Mouse (Mus musculus): ENCODE measurements at regions not wholly inside any gene's neighbourhood (a gene's known extent, or its start where the extent isn't known, plus 50 kb on each side); places are given as distances from the start of the nearest gene placed in this dataset.

- no peak overlapping the region for H3K4me3 ChIP-seq (ENCODE audit: insufficient read depth in 1 of 2, low read depth in 1 of 2, low read length in 2 of 2, poor library complexity in 1 of 2, severe bottlenecking in 1 of 2)
- TF ChIP-seq MAFK (IDR thresholded peaks at IDR 0.05; ENCODE audit: insufficient read depth, low read depth, low read length) (no peak), CHD2 (IDR thresholded peaks at IDR 0.05; ENCODE audit: low read depth, low read length) (no peak), HCFC1 (IDR thresholded peaks at IDR 0.05; ENCODE audit: borderline replicate concordance, insufficient read depth, low read length) (no peak), ZC3H11A (IDR thresholded peaks at IDR 0.05; ENCODE audit: borderline replicate concordance, low read depth, low read length) (no peak), ZNF384 (IDR thresholded peaks at IDR 0.05; ENCODE audit: low read depth, low read length) (no peak)
- H3K27ac ChIP-seq (ENCODE audit: insufficient read depth, low read depth, low read length, poor library complexity, severe bottlenecking): no peak overlapping the region
- H3K4me1 ChIP-seq (ENCODE audit: control insufficient read depth in 2 of 2, insufficient read depth in 2 of 2, low read length in 2 of 2, poor library complexity in 1 of 2): peaks cover 9 to 15% of the 10 kb centered on the region in 2 experiments
- in situ Hi-C loops (cut with MboI; ENCODE audit: low sequenced_read_pairs in 2 of 2, unreplicated experiment in 2 of 2): no loop called here
- H3K9me3 ChIP-seq (ENCODE audit: control insufficient read depth, insufficient read depth, low read depth, low read length): no peaks in the 10 kb centered on the region
- no peak overlapping the region for H3K9ac ChIP-seq (ENCODE audit: insufficient read depth, low read depth, low read length, poor library complexity, severe bottlenecking)
- no peaks in the 10 kb centered on the region for H3K36me3 ChIP-seq (ENCODE audit: control insufficient read depth, insufficient read depth, low read length, poor library complexity, severe bottlenecking)
- DNase-seq (ENCODE audit: low read depth, low spot score): no peak
These were observed 61.0 kb upstream of the Lmo2 start for GRCm38 (mm10) chr2:103896814-103897213.

GRCm38 (mm10) chr2:103899713-103900112 lies 58.1 kb upstream of the Lmo2 start:
- no peaks in the 10 kb centered on the region for H3K36me3 ChIP-seq (ENCODE audit: control insufficient read depth, insufficient read depth, low read length, poor library complexity, severe bottlenecking)
- H3K9me3 ChIP-seq (ENCODE audit: control insufficient read depth, insufficient read depth, low read depth, low read length): no peaks in the 10 kb centered on the region
- no peak for TF ChIP-seq CHD2 (IDR thresholded peaks at IDR 0.05; ENCODE audit: low read depth, low read length)
- H3K4me1 ChIP-seq (ENCODE audit: control insufficient read depth in 2 of 2, insufficient read depth in 2 of 2, low read length in 2 of 2, poor library complexity in 1 of 2): peaks cover 4 to 9% of the 10 kb centered on the region in 2 experiments
- in situ Hi-C loops (cut with MboI; ENCODE audit: low sequenced_read_pairs in 2 of 2, unreplicated experiment in 2 of 2): no loop called here
- no peak overlapping the region for H3K27ac ChIP-seq (ENCODE audit: insufficient read depth, low read depth, low read length, poor library complexity, severe bottlenecking)
- no peak overlapping the region for H3K4me3 ChIP-seq (ENCODE audit: insufficient read depth in 1 of 2, low read depth in 1 of 2, low read length in 2 of 2, poor library complexity in 1 of 2, severe bottlenecking in 1 of 2)
- no peak for DNase-seq (ENCODE audit: low read depth, low spot score)
- no peak overlapping the region for H3K9ac ChIP-seq (ENCODE audit: insufficient read depth, low read depth, low read length, poor library complexity, severe bottlenecking)

GRCm38 (mm10) chr2:103900384-103900783 lies 57.4 kb upstream of the Lmo2 start:
- in situ Hi-C loops (cut with MboI; ENCODE audit: low sequenced_read_pairs in 2 of 2, unreplicated experiment in 2 of 2): no loop called here
- H3K9ac ChIP-seq (ENCODE audit: insufficient read depth, low read depth, low read length, poor library complexity, severe bottlenecking): no peak overlapping the region
- H3K27ac ChIP-seq (ENCODE audit: insufficient read depth, low read depth, low read length, poor library complexity, severe bottlenecking): no peak overlapping the region

GRCm38 (mm10) chr2:103901457-103901856 lies 56.3 kb upstream of the Lmo2 start:
- TF ChIP-seq CHD2 (IDR thresholded peaks at IDR 0.05; ENCODE audit: low read depth, low read length) (no peak), ZC3H11A (IDR thresholded peaks at IDR 0.05; ENCODE audit: borderline replicate concordance, low read depth, low read length) (no peak), ZNF384 (IDR thresholded peaks at IDR 0.05; ENCODE audit: low read depth, low read length) (no peak), MAFK (IDR thresholded peaks at IDR 0.05; ENCODE audit: insufficient read depth, low read depth, low read length) (no peak), HCFC1 (IDR thresholded peaks at IDR 0.05; ENCODE audit: borderline replicate concordance, insufficient read depth, low read length) (no peak)
- H3K9me3 ChIP-seq (ENCODE audit: control insufficient read depth, insufficient read depth, low read depth, low read length): no peaks in the 10 kb centered on the region
- no peak overlapping the region for H3K9ac ChIP-seq (ENCODE audit: insufficient read depth, low read depth, low read length, poor library complexity, severe bottlenecking)
- no peak for DNase-seq (ENCODE audit: low read depth, low spot score)
- no peak overlapping the region for H3K4me3 ChIP-seq (ENCODE audit: insufficient read depth in 1 of 2, low read depth in 1 of 2, low read length in 2 of 2, poor library complexity in 1 of 2, severe bottlenecking in 1 of 2)
- no peaks in the 10 kb centered on the region for H3K36me3 ChIP-seq (ENCODE audit: control insufficient read depth, insufficient read depth, low read length, poor library complexity, severe bottlenecking)
- peaks cover 0 to 4% of the 10 kb centered on the region in 2 experiments; a peak in 1 of 4 replicates for H3K4me1 ChIP-seq (ENCODE audit: control insufficient read depth in 2 of 2, insufficient read depth in 2 of 2, low read length in 2 of 2, poor library complexity in 1 of 2)
- no peak overlapping the region for H3K27ac ChIP-seq (ENCODE audit: insufficient read depth, low read depth, low read length, poor library complexity, severe bottlenecking)
- in situ Hi-C loops (cut with MboI; ENCODE audit: low sequenced_read_pairs in 2 of 2, unreplicated experiment in 2 of 2): no loop called here

More at GRCm38 (mm10) chr2:103900384-103900783, 57.4 kb upstream of the Lmo2 start:
- TF ChIP-seq MAFK (IDR thresholded peaks at IDR 0.05; ENCODE audit: insufficient read depth, low read depth, low read length) (no peak), HCFC1 (IDR thresholded peaks at IDR 0.05; ENCODE audit: borderline replicate concordance, insufficient read depth, low read length) (no peak), CHD2 (IDR thresholded peaks at IDR 0.05; ENCODE audit: low read depth, low read length) (no peak), ZC3H11A (IDR thresholded peaks at IDR 0.05; ENCODE audit: borderline replicate concordance, low read depth, low read length) (no peak)
- H3K4me1 ChIP-seq (ENCODE audit: control insufficient read depth in 2 of 2, insufficient read depth in 2 of 2, low read length in 2 of 2, poor library complexity in 1 of 2): peaks cover 2 to 3% of the 10 kb centered on the region in 2 experiments; a peak in 2 of 4 replicates
- H3K36me3 ChIP-seq (ENCODE audit: control insufficient read depth, insufficient read depth, low read length, poor library complexity, severe bottlenecking): no peaks in the 10 kb centered on the region
- no peaks in the 10 kb centered on the region for H3K9me3 ChIP-seq (ENCODE audit: control insufficient read depth, insufficient read depth, low read depth, low read length)
- DNase-seq (ENCODE audit: low read depth, low spot score): no peak
- no peak overlapping the region for H3K4me3 ChIP-seq (ENCODE audit: insufficient read depth in 1 of 2, low read depth in 1 of 2, low read length in 2 of 2, poor library complexity in 1 of 2, severe bottlenecking in 1 of 2)

DNA sequence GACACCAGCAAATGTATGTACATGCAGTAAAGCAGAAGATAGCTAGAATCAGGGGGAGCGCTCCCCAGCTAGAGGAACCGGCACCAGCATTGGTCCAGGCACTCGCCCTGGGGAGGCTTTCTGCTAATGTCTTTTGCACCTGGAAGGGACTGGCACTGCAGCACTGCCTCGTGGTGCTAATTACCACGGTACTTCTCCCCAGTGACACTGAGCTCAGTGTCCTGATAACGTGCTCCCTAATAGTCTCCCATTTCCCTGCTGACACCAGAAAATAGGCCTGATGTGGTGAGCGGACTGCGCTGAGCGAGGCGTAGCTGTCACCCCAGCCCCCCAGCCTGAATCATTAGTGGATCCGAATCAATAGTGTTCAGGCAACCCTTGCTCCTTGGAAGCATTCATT lies 55.0 kb upstream of the Lmo2 start:
- H3K36me3 ChIP-seq (ENCODE audit: control insufficient read depth, insufficient read depth, low read length, poor library complexity, severe bottlenecking): no peaks in the 10 kb centered on the region
- no peak overlapping the region for H3K4me3 ChIP-seq (ENCODE audit: insufficient read depth in 1 of 2, low read depth in 1 of 2, low read length in 2 of 2, poor library complexity in 1 of 2, severe bottlenecking in 1 of 2)
- no peaks in the 10 kb centered on the region for H3K9me3 ChIP-seq (ENCODE audit: control insufficient read depth, insufficient read depth, low read depth, low read length)
- H3K4me1 ChIP-seq (ENCODE audit: control insufficient read depth in 2 of 2, insufficient read depth in 2 of 2, low read length in 2 of 2, poor library complexity in 1 of 2): peaks cover 0 to 4% of the 10 kb centered on the region in 2 experiments; a peak in 1 of 4 replicates
- no peak for DNase-seq (ENCODE audit: low read depth, low spot score)
- in situ Hi-C loops (cut with MboI; ENCODE audit: low sequenced_read_pairs in 2 of 2, unreplicated experiment in 2 of 2): no loop called here
- no peak overlapping the region for H3K27ac ChIP-seq (ENCODE audit: insufficient read depth, low read depth, low read length, poor library complexity, severe bottlenecking)
- TF ChIP-seq ZC3H11A (IDR thresholded peaks at IDR 0.05; ENCODE audit: borderline replicate concordance, low read depth, low read length) (no peak), CHD2 (IDR thresholded peaks at IDR 0.05; ENCODE audit: low read depth, low read length) (no peak), MAFK (IDR thresholded peaks at IDR 0.05; ENCODE audit: insufficient read depth, low read depth, low read length) (no peak), HCFC1 (IDR thresholded peaks at IDR 0.05; ENCODE audit: borderline replicate concordance, insufficient read depth, low read length) (no peak), ZNF384 (IDR thresholded peaks at IDR 0.05; ENCODE audit: low read depth, low read length) (no peak)
- H3K9ac ChIP-seq (ENCODE audit: insufficient read depth, low read depth, low read length, poor library complexity, severe bottlenecking): no peak overlapping the region

Measured in ES-E14 (cell line).